Mouse (Mus musculus) neural tube, embryonic 13.5 days (tissue): ENCODE measurements around the gene Ftcd. TPM values are rescaled to one million over a fixed set of nuclear protein-coding genes. Genes with fewer than 3 reads are reported as not detected.
A peak's percentile ranks its signal among the peaks of the same experiment; 100 is the strongest.

Source experiments
- ATAC-seq: fragments of 200-750 bp; cut with Nextera tagmentation; 2 replicates; pipeline ENCODE4 v1.8.0; 2017; ENCODE audit warnings: low read depth, mild to moderate bottlenecking, moderate TSS enrichment, moderate library complexity
- H3K27ac ChIP-seq: fragments of 300-500 bp; sonication (generic); replicated peaks from 2 replicates; pipeline ENCODE4 v1.5.1; 2015; ENCODE audit warnings: moderate library complexity, mild to moderate bottlenecking, inconsistent platforms
- H3K27me3 ChIP-seq: fragments of 300-500 bp; sonication (generic); 2 replicates; pipeline ENCODE4 v1.6.1; 2015; ENCODE audit warnings: mild to moderate bottlenecking, inconsistent platforms
- H3K36me3 ChIP-seq: fragments of 300-500 bp; sonication (generic); 2 replicates; pipeline ENCODE4 v1.6.1; 2015; ENCODE audit warnings: mild to moderate bottlenecking, inconsistent platforms
- H3K4me1 ChIP-seq: fragments of 300-500 bp; sonication (generic); replicated peaks from 2 replicates; pipeline ENCODE4 v1.6.1; 2015; ENCODE audit warnings: inconsistent platforms
- H3K4me2 ChIP-seq: fragments of 300-500 bp; sonication (generic); 2 replicates; pipeline ENCODE4 v1.6.1; 2015; ENCODE audit warnings: inconsistent platforms, mild to moderate bottlenecking, moderate library complexity
- H3K4me3 ChIP-seq: fragments of 300-500 bp; sonication (generic); 2 replicates; pipeline ENCODE4 v1.5.1; 2015; ENCODE audit warnings: mild to moderate bottlenecking, inconsistent platforms
- H3K9ac ChIP-seq: fragments of 300-500 bp; sonication (generic); 2 replicates; pipeline ENCODE4 v1.6.1; 2015; ENCODE audit warnings: moderate library complexity, mild to moderate bottlenecking, inconsistent platforms
- H3K9me3 ChIP-seq: fragments of 300-500 bp; sonication (generic); 2 replicates; pipeline ENCODE4 v1.6.1; 2016; ENCODE audit warnings: inconsistent platforms
- WGBS: fragments of 180-500 bp; shearing (Covaris S2); methylation state at CpG from one replicate; pipeline ENCODE4 v1.1.7; 2015; 5-methylcytosine and 5-hydroxymethylcytosine counted together
- polyA plus RNA-seq: library from polyadenylated mRNA; unstranded; fragments of >200 nt; fragmentation: Nextera tagmentation; extraction: Ambion mirVana; gene quantifications from 2 replicates; pipeline ENCODE4 v1.2.1, GENCODE M21; 2015

The Ftcd gene
- polyA plus RNA-seq, 1 experiment from 2014 or later, result not detected

GRCm38 (mm10) chr10:76622928-76623680 is 47.7 kb downstream of the Ftcd start, which contains the start of gene Col6a2:
Col6a2 (minus strand) TSS chr10:76623630.
- Histone ChIP-seq H3K4me1 (peaks cover 10% of the 10 kb centered on the region), H3K27ac (no peak within 1 kb of the TSS), H3K4me3 (peak within 1 kb of the TSS; percentile 37), H3K27me3 (no peaks in the 10 kb centered on the region), H3K9ac (peak within 1 kb of the TSS; percentile 68), H3K4me2 (peak within 1 kb of the TSS; percentile 62), H3K36me3 (no peaks in the 10 kb centered on the region), H3K9me3 (no peaks in the 10 kb centered on the region)
- ATAC-seq, result peak; percentile 78
- WGBS, result 3% methylated on average over 30 of the region's 31 CpGs

- WGBS, result 21% methylated on average over 7 of the region's 7 CpGs
- peak overlapping the region; percentile 37 for H3K4me3 ChIP-seq
- no peaks in the 10 kb centered on the region for H3K36me3 ChIP-seq
- H3K9ac ChIP-seq, result no peak overlapping the region
- ATAC-seq, result no peak
- H3K27me3 ChIP-seq, result no peaks in the 10 kb centered on the region
- no peaks in the 10 kb centered on the region for H3K9me3 ChIP-seq
- peaks cover 10% of the 10 kb centered on the region for H3K4me1 ChIP-seq
- no peak overlapping the region for H3K27ac ChIP-seq
- peak overlapping the region; percentile 62 for H3K4me2 ChIP-seq
These were observed 48.3 kb downstream of the Ftcd start for GRCm38 (mm10) chr10:76623734-76624133.

GRCm38 (mm10) chr10:76624903-76625302 is 49.5 kb downstream of the Ftcd start:
- no peaks in the 10 kb centered on the region for H3K36me3 ChIP-seq
- 85% methylated on average over 7 of the region's 7 CpGs for WGBS
- H3K4me2 ChIP-seq, result no peak overlapping the region
- no peaks in the 10 kb centered on the region for H3K27me3 ChIP-seq
- H3K4me3 ChIP-seq, result no peak overlapping the region
- peaks cover 10% of the 10 kb centered on the region for H3K4me1 ChIP-seq
- no peak overlapping the region for H3K27ac ChIP-seq
- H3K9ac ChIP-seq, result no peak overlapping the region
- no peak for ATAC-seq
- no peaks in the 10 kb centered on the region for H3K9me3 ChIP-seq

- Histone ChIP-seq H3K4me3 (no peak overlapping the region), H3K4me2 (no peak overlapping the region), H3K9ac (no peak overlapping the region), H3K4me1 (peaks cover 10% of the 10 kb centered on the region), H3K27me3 (no peaks in the 10 kb centered on the region), H3K27ac (no peak overlapping the region), H3K9me3 (no peaks in the 10 kb centered on the region), H3K36me3 (no peaks in the 10 kb centered on the region)
- ATAC-seq, result no peak
- WGBS, result 89% methylated on average over 5 of the region's 5 CpGs
These were observed 52.3 kb downstream of the Ftcd start for GRCm38 (mm10) chr10:76627714-76628113.

DNA sequence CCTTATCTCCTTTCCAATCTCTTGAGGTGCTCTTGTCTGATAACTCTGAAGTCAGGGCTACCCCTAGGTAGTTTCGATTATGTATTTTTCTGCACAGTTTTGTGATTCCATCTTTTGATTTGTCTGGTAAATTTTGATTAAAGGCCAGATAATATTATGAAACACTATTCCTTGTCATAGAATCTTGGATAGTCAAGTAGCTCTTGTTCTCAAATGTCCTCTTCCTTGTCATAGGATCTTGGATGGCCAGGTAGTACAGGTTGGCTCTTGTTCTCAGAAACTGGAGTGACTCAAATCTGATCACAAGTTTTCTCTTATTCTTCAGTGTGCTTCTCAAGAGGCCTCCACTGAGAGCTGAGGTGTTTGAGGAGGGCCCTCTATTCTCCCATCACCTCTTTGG is 55.2 kb downstream of the Ftcd start:
- Histone ChIP-seq H3K4me2 (no peak overlapping the region), H3K4me3 (no peak overlapping the region), H3K4me1 (no peaks in the 10 kb centered on the region), H3K27me3 (no peaks in the 10 kb centered on the region), H3K36me3 (no peaks in the 10 kb centered on the region), H3K27ac (no peak overlapping the region), H3K9me3 (no peaks in the 10 kb centered on the region), H3K9ac (no peak overlapping the region)
- ATAC-seq, result no peak
- 88% methylated on average over 1 of the region's 1 CpGs for WGBS

DNA sequence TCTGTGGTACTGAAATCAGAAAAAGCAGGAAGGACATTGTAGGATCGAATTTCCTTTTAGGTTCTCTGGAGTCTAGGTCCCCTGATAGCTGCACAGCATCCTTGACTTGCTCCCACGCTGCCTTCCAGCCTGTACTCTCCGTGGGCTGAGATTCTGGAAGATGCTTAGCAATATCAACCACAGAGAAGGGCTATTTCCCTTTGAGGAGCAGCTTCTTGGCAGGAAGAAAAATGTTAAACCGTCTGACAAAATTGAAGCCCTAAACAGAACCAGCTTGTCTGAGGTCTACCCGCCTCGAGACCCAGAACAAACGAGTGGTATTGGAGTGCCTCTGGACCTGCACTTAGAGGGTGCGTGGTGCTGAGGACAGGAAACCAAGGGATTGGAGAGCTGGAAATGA is 57.2 kb downstream of the Ftcd start:
- no peaks in the 10 kb centered on the region for H3K36me3 ChIP-seq
- ATAC-seq, result no peak
- H3K27ac ChIP-seq, result no peak overlapping the region
- H3K4me1 ChIP-seq, result no peaks in the 10 kb centered on the region
- no peaks in the 10 kb centered on the region for H3K27me3 ChIP-seq
- H3K9ac ChIP-seq, result no peak overlapping the region
- no peak overlapping the region for H3K4me3 ChIP-seq
- WGBS, result 75% methylated on average over 8 of the region's 8 CpGs
- H3K4me2 ChIP-seq, result no peak overlapping the region
- H3K9me3 ChIP-seq, result no peaks in the 10 kb centered on the region

DNA sequence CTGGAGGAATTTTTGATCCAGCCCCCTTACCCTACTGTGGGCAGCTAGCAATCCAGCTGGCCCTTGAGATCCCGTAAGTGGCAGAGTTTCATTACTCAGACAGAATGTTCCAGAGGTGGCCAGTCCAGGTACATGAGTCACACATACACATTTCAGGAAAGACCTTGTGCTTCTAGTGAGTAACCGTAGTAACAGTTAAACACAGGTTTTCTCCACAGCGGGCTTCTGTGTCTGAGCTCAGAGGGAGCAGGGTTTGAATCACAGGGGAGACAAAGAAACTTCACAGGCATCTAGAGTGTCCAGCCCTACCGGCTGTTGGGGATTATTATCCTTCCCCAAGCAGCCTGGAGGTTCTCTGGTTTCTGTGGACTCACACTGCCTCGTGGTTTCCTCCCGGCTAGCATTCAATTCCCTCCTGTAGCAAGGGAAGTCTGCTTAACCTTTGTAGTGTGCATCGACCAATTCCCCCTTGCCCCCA is 58.7 kb downstream of the Ftcd start:
- H3K4me2 ChIP-seq, result no peak overlapping the region

GRCm38 (mm10) chr10:76634584-76634983 is 59.1 kb downstream of the Ftcd start:
- H3K27ac ChIP-seq, result no peak overlapping the region
- H3K27me3 ChIP-seq, result no peaks in the 10 kb centered on the region
- no peaks in the 10 kb centered on the region for H3K4me1 ChIP-seq
- H3K4me2 ChIP-seq, result no peak overlapping the region
- WGBS, result 73% methylated on average over 5 of the region's 5 CpGs
- no peak overlapping the region for H3K4me3 ChIP-seq
- no peak for ATAC-seq
- no peaks in the 10 kb centered on the region for H3K9me3 ChIP-seq
- H3K36me3 ChIP-seq, result no peaks in the 10 kb centered on the region
- no peak overlapping the region for H3K9ac ChIP-seq

More for the DNA sequence above, 58.7 kb downstream of the Ftcd start:
- no peaks in the 10 kb centered on the region for H3K36me3 ChIP-seq
- no peaks in the 10 kb centered on the region for H3K9me3 ChIP-seq
- no peak overlapping the region for H3K27ac ChIP-seq
- WGBS, result 64% methylated on average over 7 of the region's 7 CpGs
- H3K4me1 ChIP-seq, result no peaks in the 10 kb centered on the region
- no peak overlapping the region for H3K9ac ChIP-seq
- no peak for ATAC-seq
- no peaks in the 10 kb centered on the region for H3K27me3 ChIP-seq
- H3K4me3 ChIP-seq, result no peak overlapping the region

GRCm38 (mm10) chr10:76636026-76636425 is 60.6 kb downstream of the Ftcd start:
- H3K9me3 ChIP-seq, result no peaks in the 10 kb centered on the region

DNA sequence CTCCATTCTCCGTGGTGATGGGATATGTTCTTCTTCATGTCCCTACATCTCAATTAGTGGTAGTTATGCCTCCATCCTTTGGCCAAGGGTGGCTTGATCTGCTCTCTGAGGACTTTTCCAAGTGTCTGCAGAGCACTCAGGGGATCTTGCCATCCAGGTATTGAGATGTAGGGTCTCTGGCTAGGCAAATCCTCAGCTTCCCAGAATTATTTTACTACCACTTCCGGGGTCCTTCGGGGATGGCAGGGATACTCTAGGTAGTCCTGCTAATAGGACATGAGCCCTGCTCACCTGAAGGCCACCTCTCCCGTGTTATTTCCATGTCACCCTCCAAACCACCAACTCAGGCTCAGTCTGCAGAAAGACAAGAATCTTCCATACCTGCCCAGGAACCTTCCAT is 61.2 kb downstream of the Ftcd start:
- WGBS, result 91% methylated on average over 4 of the region's 4 CpGs
- H3K4me2 ChIP-seq, result no peak overlapping the region
- ATAC-seq, result no peak

More at GRCm38 (mm10) chr10:76636026-76636425, 60.6 kb downstream of the Ftcd start:
- no peak overlapping the region for H3K4me2 ChIP-seq
- no peak overlapping the region for H3K9ac ChIP-seq
- WGBS, result 76% methylated on average over 3 of the region's 3 CpGs
- no peaks in the 10 kb centered on the region for H3K36me3 ChIP-seq
- no peaks in the 10 kb centered on the region for H3K4me1 ChIP-seq
- no peaks in the 10 kb centered on the region for H3K27me3 ChIP-seq
- H3K27ac ChIP-seq, result no peak overlapping the region
- no peak for ATAC-seq
- no peak overlapping the region for H3K4me3 ChIP-seq

More for the DNA sequence above, 61.2 kb downstream of the Ftcd start:
- Histone ChIP-seq H3K4me3 (no peak overlapping the region), H3K36me3 (no peaks in the 10 kb centered on the region), H3K9me3 (no peaks in the 10 kb centered on the region), H3K27ac (no peak overlapping the region), H3K4me1 (no peaks in the 10 kb centered on the region), H3K9ac (no peak overlapping the region), H3K27me3 (no peaks in the 10 kb centered on the region)
